Mouse (Mus musculus): ENCODE measurements around the gene Nfib.

GRCm38 (mm10) chr4:82691126-82692008 is 14.2 kb downstream of the Nfib start:
- TF ChIP-seq CTCF (IDR thresholded peaks at IDR 0.05), result no peak
- TF ChIP-seq EP300 (IDR thresholded peaks at IDR 0.05), result no peak

All from lung, postnatal 0 days (tissue).